Mouse (Mus musculus): ENCODE data around the gene Socs3. TPM values are rescaled to one million over a fixed set of nuclear protein-coding genes. Genes with fewer than 3 reads are reported as not detected.

The Socs3 gene
- polyA plus RNA-seq, 1 experiment from 2014 or later, result 15.7 TPM

- Histone ChIP-seq H3K4me2 (replicated peaks; ENCODE audit: low read depth) (no peak overlapping the region), H3K36me3 (ENCODE audit: control insufficient read depth, insufficient read depth, low read length) (no peaks in the 10 kb centered on the region), H3K27ac (replicated peaks) (no peak overlapping the region), H3K9me3 (ENCODE audit: control insufficient read depth, low read length) (no peaks in the 10 kb centered on the region), H3K4me3 (ENCODE audit: low read depth, low read length) (no peak overlapping the region), H3K9ac (ENCODE audit: low read length) (no peak overlapping the region; the same call in 1 of the 2 replicates), H3K4me1 (replicated peaks; ENCODE audit: control insufficient read depth, insufficient read depth) (no peaks in the 10 kb centered on the region), H3K27me3 (ENCODE audit: control insufficient read depth, insufficient read depth, low read length) (no peaks in the 10 kb centered on the region)
- peak; percentile 45 for DNase-seq (ENCODE audit: low spot score)
- peak; percentile 46; the same call in 1 of the 2 replicates for ATAC-seq (ENCODE audit: low FRiP score, low TSS enrichment)
- 38% methylated on average over 8 of the region's 8 CpGs for WGBS
- TF ChIP-seq CTCF (IDR thresholded peaks at IDR 0.05; ENCODE audit: low read depth), result no peak
- no peak for TF ChIP-seq EP300 (optimal IDR thresholded peaks at IDR 0.05)
These were observed 6.3 kb upstream of the Socs3 start for GRCm38 (mm10) chr11:117976081-117976582.

GRCm38 (mm10) chr11:117975211-117975967 lies 5.5 kb upstream of the Socs3 start:
- no peaks in the 10 kb centered on the region for H3K4me1 ChIP-seq (replicated peaks; ENCODE audit: control insufficient read depth, insufficient read depth)
- H3K27me3 ChIP-seq (ENCODE audit: control insufficient read depth, insufficient read depth, low read length), result no peaks in the 10 kb centered on the region
- ATAC-seq (ENCODE audit: low FRiP score, low TSS enrichment) (no peak), DNase-seq (ENCODE audit: low spot score) (no peak)
- TF ChIP-seq EP300 (optimal IDR thresholded peaks at IDR 0.05), result no peak
- TF ChIP-seq CTCF (IDR thresholded peaks at IDR 0.05; ENCODE audit: low read depth), result no peak
- H3K9me3 ChIP-seq (ENCODE audit: control insufficient read depth, low read length), result no peaks in the 10 kb centered on the region
- 37% methylated on average over 18 of the region's 18 CpGs for WGBS
- H3K27ac ChIP-seq (replicated peaks), result no peak overlapping the region
- H3K9ac ChIP-seq (ENCODE audit: low read length), result peak overlapping the region; percentile 18; the same call in 1 of the 2 replicates
- H3K4me2 ChIP-seq (replicated peaks; ENCODE audit: low read depth), result no peak overlapping the region
- H3K4me3 ChIP-seq (ENCODE audit: low read depth, low read length), result no peak overlapping the region
- no peaks in the 10 kb centered on the region for H3K36me3 ChIP-seq (ENCODE audit: control insufficient read depth, insufficient read depth, low read length)

- H3K27ac ChIP-seq (replicated peaks), result no peak overlapping the region
- WGBS, result 49% methylated on average over 14 of the region's 14 CpGs
- no peak for DNase-seq (ENCODE audit: low spot score)
- no peaks in the 10 kb centered on the region for H3K27me3 ChIP-seq (ENCODE audit: control insufficient read depth, insufficient read depth, low read length)
- ATAC-seq (ENCODE audit: low FRiP score, low TSS enrichment), result no peak
- H3K4me2 ChIP-seq (replicated peaks; ENCODE audit: low read depth), result no peak overlapping the region
- no peaks in the 10 kb centered on the region for H3K4me1 ChIP-seq (replicated peaks; ENCODE audit: control insufficient read depth, insufficient read depth)
- no peaks in the 10 kb centered on the region for H3K9me3 ChIP-seq (ENCODE audit: control insufficient read depth, low read length)
- H3K9ac ChIP-seq (ENCODE audit: low read length), result no peak overlapping the region
- no peaks in the 10 kb centered on the region for H3K36me3 ChIP-seq (ENCODE audit: control insufficient read depth, insufficient read depth, low read length)
- H3K4me3 ChIP-seq (ENCODE audit: low read depth, low read length), result no peak overlapping the region
- TF ChIP-seq CTCF (IDR thresholded peaks at IDR 0.05; ENCODE audit: low read depth) (no peak), EP300 (optimal IDR thresholded peaks at IDR 0.05) (no peak)
These were observed 4.7 kb upstream of the Socs3 start for GRCm38 (mm10) chr11:117974327-117975125.

- no peak overlapping the region for H3K9ac ChIP-seq (ENCODE audit: low read length)
- ATAC-seq (ENCODE audit: low FRiP score, low TSS enrichment), result no peak
- no peaks in the 10 kb centered on the region for H3K4me1 ChIP-seq (replicated peaks; ENCODE audit: control insufficient read depth, insufficient read depth)
- no peak for DNase-seq (ENCODE audit: low spot score)
- no peak overlapping the region for H3K27ac ChIP-seq (replicated peaks)
- H3K36me3 ChIP-seq (ENCODE audit: control insufficient read depth, insufficient read depth, low read length), result no peaks in the 10 kb centered on the region
- WGBS, result 33% methylated on average over 5 of the region's 5 CpGs
- no peaks in the 10 kb centered on the region for H3K27me3 ChIP-seq (ENCODE audit: control insufficient read depth, insufficient read depth, low read length)
- TF ChIP-seq EP300 (optimal IDR thresholded peaks at IDR 0.05), result no peak
- no peak for TF ChIP-seq CTCF (IDR thresholded peaks at IDR 0.05; ENCODE audit: low read depth)
- no peaks in the 10 kb centered on the region for H3K9me3 ChIP-seq (ENCODE audit: control insufficient read depth, low read length)
- H3K4me2 ChIP-seq (replicated peaks; ENCODE audit: low read depth), result no peak overlapping the region
- H3K4me3 ChIP-seq (ENCODE audit: low read depth, low read length), result no peak overlapping the region
These were observed 3.7 kb upstream of the Socs3 start for GRCm38 (mm10) chr11:117973569-117973968.

- H3K4me2 ChIP-seq (replicated peaks; ENCODE audit: low read depth), result no peak overlapping the region
- ATAC-seq (ENCODE audit: low FRiP score, low TSS enrichment) (no peak), DNase-seq (ENCODE audit: low spot score) (no peak)
- no peaks in the 10 kb centered on the region for H3K27me3 ChIP-seq (ENCODE audit: control insufficient read depth, insufficient read depth, low read length)
- H3K4me3 ChIP-seq (ENCODE audit: low read depth, low read length), result no peak overlapping the region
- TF ChIP-seq EP300 (optimal IDR thresholded peaks at IDR 0.05) (no peak), CTCF (IDR thresholded peaks at IDR 0.05; ENCODE audit: low read depth) (no peak)
- H3K9ac ChIP-seq (ENCODE audit: low read length), result no peak overlapping the region
- no peaks in the 10 kb centered on the region for H3K4me1 ChIP-seq (replicated peaks; ENCODE audit: control insufficient read depth, insufficient read depth)
- 78% methylated on average over 11 of the region's 11 CpGs for WGBS
- H3K9me3 ChIP-seq (ENCODE audit: control insufficient read depth, low read length), result no peaks in the 10 kb centered on the region
- no peaks in the 10 kb centered on the region for H3K36me3 ChIP-seq (ENCODE audit: control insufficient read depth, insufficient read depth, low read length)
- H3K27ac ChIP-seq (replicated peaks), result peak overlapping the region; percentile 13; the same call in 1 of the 2 replicates
These were observed 3.1 kb upstream of the Socs3 start for GRCm38 (mm10) chr11:117972656-117973558.
